Mouse (Mus musculus): ENCODE results near the gene Arhgef2. TPM values are rescaled to one million over a fixed set of nuclear protein-coding genes. Genes with fewer than 3 reads are reported as not detected.

The Arhgef2 gene
- total RNA-seq, 1 experiment from 2014 or later: 35.4 TPM

DNA sequence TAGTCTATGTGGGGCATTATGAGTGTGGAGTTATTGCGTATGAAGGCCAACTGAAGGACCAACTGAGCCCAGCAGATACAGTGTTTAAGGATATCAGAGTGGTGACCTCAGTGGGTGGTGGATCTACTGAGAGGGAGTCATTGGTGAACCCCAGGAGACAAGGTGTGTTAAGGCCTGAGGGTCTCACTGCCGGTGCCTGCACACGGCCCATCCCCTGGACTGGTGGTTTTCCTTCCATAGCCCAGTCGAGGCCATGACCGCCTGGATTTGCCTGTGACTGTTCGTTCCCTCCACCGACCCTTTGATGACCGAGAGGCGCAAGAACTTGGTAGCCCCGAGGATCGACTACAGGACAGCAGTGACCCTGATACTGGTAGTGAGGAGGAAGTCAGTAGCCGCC, 40.2 kb downstream of the Arhgef2 start:
- DNase-seq: no peak

DNA sequence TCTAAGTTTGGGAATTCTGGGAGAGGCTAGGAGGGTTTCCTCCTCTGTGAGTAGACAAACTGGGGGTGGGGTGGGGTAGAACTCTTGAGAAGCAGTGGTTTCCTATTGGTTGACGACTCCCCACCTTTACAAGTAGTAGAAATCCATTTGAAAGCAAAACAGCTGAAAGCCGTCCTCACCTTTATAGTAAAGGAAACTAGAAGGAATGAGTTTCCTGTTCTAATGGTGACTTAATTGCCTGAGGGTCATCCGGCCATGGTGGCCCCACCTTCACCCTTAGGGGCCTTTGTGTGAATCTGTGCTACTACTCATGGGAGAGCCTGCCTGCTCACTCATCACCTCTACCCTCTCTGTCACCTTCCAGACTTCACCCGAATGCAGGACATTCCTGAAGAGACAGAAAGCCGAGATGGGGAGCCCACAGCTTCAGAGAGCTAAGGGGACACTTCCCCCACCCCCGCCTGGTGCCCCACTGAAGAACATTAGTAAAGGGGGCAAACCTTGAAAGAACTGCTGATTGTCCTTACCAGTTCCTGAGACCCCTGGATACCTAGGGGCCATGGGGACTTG, 40.7 kb downstream of the Arhgef2 start:
- DNase-seq: no peak

DNA sequence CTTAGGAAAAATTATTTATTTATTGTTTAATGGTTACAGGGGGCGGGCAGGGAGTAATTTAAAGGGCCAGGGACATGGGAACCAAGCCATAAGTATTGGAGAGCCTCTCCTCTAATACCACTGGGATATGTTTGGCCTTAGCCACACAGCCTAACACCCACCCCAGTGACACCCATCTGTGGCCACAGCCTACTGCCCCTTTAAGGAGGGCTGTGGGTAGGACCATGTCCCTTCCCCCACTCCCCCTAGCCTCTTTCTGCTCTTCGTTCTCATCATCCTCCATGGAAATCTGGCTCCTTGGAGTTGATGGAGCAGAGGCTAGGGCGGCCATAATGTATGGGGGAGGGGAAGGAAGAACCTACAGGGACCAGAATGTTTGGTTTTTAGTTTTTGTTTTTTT, 41.3 kb downstream of the Arhgef2 start:
- DNase-seq: no peak

DNA sequence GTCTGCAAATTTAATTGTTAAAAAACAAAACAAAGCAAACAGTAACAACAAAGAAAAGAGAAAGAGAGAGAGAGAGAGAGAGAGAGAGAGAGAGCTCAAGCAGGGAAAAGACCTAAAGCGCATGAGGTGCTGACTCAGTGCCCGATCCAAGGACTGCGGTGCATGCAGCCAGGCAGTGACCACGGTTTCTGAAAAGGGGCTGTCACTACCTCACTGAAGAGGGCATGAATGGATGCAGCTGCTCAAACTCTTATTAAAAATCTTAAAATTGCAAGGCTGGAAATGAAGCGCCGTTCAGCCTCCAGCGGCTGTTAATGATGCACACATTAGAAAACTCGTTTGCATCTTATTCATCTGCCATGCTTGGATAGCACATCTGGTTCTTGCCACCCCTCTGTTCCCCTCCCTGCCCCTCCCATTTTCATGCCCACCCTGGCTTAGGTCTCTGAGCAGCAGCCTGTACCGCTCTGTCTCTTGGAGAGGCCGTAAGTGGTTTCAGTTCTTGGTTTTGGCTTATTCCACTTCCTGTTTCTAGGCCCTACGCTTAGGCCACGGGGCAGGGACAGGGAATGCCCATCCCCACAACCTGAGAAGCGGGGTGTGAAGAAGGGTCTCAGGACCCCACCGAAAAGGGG, 42.1 kb downstream of the Arhgef2 start:
- no peak for DNase-seq

DNA sequence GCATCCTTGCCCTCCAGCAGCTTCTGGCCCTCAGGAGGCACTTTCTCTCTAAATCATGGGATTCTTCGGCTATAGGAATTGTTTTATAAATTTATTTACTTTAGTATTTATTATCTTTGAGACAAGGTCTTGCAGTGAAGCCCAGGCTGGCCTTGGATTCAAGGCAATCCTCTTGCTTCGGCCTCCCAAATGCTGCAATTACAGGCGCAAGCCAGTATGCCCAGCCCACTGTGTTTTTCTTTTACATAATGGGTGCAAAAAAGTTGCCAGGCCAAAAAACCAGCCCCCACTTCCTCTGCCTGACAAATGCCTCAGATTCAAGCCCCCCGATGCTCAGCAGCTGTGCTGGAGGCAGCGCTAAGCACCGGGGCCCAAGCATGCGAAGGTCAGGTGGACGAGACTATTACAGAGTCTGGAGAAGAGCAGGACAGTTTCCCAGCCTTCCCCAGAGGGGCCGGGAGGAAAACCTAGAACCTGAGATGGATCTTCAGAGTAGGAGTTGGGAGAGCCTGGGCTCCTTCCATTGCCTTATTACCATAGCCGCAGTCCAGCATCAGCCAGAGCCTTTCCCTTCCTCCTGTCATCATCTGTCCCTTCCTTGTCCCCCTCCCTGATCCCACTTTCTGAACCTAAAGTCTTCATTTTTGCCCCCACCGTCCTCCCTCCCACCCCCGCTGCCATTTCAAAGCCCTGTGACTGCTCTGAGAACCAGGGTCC, 42.8 kb downstream of the Arhgef2 start:
- DNase-seq: no peak

DNA sequence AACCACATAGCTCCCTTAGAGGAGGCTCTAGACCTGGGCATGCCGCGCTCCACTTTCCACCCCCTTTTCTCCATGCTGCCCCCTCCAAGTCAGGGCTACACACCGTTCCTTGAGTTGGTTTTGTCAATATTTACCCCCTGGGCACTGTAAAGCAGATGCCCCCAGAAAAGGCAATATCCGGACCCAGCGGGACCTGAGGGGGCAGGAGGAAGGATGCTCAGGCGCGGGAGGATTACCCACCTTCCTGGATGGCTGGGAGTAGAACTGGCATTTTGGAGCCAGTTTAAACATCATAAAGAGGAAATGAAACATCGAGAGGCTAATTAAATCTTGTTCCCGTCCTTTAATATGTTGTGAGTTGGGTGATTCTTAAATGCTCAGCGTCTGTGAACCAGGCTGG, 43.4 kb downstream of the Arhgef2 start:
- no peak for DNase-seq

DNA sequence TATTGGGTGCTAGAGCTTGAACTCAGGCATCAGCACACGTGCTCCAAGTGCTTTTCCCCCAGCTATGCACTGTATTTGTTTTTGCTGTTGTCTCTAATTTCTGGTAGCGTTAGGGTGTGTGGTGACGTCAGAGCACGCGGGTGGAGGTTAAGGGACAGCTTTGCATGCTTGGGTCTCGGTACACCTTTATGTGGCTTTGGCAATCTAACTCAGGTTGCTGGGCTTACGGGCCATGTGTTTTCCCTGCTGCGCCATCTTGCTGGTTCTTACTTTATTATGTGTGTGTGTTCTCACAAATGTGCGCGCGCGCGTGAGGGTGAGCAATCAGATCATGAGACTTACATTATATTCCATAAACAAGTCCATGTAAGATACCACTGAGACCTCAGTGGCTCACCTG, 44.2 kb downstream of the Arhgef2 start:
- no peak for DNase-seq

DNA sequence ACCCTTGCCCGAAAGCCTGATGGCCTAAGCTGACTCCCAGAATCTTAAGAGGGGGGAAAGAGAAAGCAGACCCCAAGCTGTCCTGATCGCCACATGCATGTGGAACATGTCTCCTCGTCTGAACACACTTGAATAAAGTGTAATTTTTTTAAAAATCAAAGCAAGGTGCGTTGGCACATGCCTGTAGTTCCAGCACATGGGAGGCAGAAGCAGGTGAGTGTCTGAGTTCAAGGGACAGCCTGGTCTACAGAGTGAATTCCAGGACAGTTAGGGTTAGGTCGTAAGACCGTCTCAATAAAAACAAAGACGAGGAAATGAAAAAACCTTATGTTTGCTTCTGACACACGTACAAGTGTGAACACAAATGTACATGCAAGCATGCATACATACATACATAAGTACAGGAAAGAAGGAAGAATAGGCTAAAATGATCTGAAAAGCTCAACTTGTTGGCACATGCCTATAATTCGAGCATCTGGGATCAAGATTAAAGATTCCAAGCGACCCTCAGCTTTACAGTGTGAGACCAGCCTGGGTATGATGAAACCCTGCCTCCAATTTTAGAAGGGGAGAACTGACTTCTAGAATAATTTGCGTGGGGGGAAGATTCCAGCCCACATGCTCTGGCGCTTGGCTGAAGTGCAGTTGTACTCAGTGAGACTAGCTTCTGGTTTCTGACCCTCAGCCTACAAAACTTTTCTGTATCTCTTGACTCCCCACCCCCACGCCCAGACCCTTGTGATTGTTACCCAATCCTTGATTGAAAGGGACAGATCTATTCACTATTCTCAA, 45.1 kb downstream of the Arhgef2 start:
- DNase-seq: no peak

DNA sequence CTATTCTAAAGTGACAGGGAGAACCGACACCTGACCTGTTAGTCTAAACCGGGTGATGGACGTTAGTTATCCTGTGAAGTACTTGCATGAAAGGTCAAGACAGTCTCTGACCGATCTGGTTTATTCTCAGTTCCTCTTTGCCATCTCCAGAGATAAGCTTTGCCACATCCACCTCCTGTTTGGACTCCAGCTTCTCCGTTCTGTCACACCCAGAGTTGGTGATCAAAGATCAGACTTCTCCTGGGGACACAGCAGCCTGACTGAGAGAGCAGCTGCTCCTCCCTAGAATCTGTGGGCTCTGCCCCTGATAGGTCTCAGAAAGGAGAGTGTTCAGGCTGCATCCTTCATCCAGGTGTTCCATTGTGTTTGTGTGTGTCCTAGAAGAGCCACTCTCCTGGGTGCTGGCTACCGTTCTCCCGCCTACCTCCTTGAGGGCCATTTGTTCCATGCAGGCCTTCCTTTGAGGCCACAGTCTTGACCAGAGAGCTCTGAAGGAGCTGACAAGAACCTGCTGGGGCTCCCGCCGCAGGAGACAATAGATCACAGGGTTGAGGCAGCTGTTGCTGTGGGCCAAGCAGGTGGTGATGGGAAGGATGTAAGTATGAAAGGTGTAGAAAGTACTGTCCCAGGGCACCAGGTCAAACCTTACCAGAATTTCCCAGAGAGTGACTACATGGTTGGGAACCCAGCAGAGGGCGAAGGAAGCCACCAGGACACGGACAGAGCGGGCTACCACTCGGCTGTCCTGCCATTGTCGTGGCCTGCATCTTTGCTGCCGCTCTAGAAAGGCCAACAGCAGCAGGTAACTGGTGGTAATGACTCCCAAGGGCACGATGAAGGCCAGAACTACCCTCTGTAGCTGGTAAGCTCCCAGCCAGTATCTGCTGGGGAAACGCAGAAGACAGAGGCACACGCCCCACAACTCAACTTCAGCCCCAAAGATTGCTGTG, 46.2 kb downstream of the Arhgef2 start:
- DNase-seq: no peak

DNA sequence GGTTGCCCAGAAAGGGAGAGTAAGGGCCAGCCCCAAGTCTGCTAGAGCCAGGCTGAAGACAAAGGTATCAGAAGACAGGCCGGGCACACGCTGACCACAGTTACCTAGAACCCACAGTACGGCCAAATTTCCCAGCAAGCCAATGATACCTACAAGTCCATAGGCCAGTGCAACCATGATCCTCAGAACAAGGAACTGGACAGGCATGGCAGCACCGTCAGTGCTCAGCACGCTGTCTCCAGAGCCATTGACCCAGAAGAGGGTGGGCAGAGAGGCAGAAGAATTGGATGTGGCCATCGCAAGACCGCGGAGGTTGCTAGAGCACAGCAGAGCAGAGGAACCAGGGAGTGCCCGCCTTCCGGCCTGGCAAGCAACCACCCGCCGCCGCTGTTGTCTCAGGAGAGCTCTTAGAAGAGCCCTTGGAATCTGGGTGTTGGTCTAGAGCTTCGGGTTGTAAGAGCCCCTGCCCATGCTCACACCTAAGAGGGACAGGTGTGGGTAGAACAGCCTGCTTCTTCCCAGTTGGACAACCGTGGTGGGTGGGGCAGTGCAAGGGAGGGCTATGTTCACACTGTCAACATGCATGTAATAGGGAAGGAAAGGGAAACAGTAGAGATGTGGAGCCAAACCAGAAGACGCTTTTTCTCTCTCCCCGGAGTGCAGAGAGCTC, 47.2 kb downstream of the Arhgef2 start, which contains the start of gene Rxfp4:
TSS of gene Rxfp4 (minus strand) at position 297 of the 670 bp plus-strand sequence.
- no peak for DNase-seq

DNA sequence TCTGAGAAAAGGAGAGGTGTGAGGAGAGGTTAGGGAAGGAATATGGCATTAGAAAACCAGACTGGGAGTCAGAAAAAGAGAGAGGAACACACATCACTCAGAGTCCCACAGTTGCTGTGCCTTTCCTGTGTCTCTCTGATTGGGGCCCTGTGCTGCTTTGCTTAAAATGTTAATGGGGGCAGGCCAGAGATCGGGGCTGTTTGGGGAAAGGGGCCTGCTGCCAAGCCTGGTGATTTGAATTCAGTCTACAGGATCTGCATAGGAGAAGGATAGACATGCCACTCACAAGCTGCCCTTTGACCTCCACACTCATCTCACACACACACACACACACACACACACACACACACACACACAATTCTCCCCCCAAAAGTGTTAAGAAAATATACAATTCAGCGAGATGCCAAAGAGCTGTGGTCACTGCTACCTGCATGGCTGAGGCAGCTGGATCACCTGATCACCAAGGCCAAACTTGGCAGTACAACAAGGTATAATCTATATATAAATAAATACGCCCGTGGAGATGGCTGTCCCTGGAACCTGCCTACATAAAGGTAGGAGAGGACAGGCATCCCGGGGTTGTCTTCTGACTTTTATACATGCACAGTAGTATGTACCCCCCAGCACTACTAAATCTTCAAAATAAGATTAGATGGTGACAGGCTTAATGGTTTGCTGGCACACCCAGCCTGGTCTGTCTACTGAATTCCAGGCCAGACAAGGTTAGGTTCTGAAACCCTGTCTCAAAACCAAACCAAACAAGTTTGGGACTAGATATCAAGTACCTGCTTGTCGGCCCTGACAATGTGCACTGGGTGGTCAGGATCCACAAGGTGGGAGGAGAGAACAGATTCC, 48.0 kb downstream of the Arhgef2 start:
- no peak for DNase-seq

DNA sequence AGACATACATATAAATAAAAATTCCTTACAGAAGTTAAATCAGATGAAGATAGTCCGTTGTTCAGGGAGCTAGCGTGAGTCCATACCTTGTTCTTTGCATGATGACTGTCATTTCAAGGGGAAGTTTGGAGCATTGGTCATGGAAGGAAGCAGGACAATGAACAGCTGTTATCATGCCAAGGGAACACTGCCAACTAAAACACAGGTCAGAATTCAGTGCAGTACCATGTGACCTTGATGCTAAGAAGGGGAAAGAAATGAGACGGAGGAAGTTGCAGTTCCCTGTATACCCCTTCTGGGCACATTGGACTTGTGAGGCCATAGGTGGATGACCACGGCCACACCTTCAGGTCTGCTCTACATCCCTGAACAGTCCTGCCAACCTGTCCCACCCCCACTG, 48.9 kb downstream of the Arhgef2 start:
- DNase-seq: no peak

DNA sequence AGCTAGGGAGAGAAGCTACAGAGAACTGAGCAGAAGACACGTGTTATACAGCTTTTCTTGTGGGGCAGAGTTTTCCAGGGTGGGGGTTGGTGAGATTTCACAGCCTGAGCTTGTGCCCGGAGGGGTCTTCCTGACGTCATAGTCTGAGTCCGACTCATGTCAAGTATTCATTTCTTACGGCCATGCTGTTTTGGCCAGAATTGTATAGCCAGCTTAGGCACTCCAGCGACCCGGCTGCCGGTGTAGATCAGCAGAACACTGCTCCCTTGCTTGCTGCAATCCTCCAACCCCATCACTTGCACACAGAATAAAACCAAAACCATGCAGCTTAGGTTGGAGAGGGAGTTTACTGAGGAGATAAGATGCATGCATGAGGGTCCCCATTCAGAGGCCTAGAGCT, 49.9 kb downstream of the Arhgef2 start:
- no peak for DNase-seq

DNA sequence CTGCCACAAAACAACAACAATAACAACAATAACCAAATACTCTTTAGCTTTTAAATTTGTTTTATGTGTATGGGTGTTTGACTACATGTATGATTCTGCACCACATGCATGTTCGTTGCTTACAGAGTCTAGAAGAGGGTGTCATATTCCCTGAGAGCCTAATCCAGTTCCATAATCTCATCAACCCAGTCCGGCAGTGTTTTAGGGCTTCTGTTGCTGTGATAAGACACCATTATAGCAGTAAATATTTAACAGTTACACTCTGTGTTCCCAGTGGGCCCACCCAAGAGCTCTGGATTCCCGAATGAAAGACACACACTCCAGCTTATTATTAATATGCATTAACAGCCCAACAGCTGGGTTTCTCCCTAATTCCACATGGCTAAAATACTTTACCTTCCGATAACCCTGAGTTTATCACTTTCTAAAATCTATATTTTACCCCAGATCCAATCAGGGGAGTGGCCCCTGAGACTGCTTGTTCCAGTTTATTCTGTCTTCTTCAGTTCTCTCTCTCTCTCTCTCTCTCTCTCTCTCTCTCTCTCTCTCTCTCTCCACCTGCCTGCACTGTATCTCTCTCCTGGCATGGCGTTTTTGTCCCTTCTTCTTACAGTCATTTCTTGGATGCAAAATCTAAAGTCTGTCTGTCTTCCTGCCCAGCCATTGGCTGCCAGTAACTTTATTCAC, 52.8 kb downstream of the Arhgef2 start:
- no peak for DNase-seq

DNA sequence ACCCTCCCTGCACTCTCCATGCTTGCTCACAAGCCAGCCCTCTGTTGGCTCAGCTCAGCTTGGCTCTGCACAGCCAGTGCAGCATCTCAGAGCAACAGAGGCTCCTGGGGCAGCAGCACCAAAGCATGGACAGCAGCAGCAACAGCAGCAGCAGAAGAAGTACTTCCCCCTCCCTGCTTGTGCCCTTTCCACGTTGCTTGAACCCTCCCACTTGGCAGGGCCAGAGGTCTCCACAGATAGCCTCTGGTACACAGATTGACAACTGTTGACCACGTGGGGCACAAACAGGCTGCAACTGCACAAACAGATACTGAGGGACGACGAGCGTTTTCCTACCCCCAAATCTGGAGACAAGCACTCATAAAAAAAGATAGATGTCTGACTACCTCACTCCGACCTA, 54.0 kb downstream of the Arhgef2 start:
- no peak for DNase-seq

DNA sequence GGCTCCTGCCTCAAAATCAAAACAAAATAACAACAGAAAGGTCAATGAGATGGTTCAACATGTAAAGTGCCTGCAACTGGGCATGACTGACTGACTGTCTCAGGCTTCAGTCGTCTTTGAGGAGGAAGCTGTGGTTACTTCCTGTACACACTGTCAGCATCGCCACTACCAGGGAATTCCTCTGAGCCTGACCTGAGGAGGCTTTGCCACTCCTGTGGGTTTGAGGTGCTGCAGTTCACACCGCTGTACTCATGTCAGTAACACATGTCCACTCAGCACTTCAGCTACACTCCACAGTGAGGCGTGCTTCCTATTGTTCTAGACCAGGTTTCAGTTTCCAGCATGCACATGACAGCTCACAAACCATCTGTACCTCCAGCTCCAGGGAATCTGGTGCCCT, 58.3 kb downstream of the Arhgef2 start:
- no peak for DNase-seq

DNA sequence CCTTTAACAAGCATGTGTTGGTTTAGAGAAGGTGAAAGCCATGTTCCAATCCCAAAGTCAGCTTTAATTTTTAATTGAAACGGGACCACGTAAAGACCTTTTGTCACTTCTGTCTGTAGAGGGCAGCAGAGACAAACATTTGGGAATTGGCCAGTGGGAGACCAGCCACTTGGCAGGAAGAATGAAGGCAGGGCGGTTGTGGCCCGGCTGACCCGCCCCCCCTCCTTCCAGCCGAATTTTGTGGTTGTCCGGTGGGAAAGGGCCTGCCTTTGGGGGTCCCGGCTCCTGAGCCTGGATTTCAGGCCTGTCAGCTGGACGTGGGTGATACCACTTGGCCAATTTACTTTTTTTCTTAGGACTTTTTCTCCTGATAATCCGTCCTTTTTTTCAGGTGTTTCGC, 71.6 kb downstream of the Arhgef2 start:
- peak; percentile 56 for DNase-seq

DNA sequence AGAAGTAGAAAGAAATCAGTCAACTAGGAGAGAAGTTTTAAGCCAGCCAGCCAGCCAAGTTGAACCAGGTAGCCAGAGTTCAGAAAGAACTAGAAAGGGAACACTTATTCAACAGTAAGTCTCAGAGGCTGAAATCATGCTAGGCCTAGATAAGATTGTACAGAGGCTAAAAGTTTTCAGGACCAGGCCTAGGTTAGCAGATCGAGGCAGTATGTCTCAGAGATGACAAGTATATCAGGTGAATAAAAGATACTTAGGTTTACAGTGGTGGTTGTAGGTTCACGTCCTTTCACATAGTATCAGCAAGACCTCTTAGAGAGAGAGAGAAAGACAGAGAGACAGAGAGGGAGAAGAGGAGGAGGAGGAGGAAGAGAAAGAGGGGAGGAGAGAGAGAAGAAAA, 78.0 kb downstream of the Arhgef2 start:
- DNase-seq: no peak

DNA sequence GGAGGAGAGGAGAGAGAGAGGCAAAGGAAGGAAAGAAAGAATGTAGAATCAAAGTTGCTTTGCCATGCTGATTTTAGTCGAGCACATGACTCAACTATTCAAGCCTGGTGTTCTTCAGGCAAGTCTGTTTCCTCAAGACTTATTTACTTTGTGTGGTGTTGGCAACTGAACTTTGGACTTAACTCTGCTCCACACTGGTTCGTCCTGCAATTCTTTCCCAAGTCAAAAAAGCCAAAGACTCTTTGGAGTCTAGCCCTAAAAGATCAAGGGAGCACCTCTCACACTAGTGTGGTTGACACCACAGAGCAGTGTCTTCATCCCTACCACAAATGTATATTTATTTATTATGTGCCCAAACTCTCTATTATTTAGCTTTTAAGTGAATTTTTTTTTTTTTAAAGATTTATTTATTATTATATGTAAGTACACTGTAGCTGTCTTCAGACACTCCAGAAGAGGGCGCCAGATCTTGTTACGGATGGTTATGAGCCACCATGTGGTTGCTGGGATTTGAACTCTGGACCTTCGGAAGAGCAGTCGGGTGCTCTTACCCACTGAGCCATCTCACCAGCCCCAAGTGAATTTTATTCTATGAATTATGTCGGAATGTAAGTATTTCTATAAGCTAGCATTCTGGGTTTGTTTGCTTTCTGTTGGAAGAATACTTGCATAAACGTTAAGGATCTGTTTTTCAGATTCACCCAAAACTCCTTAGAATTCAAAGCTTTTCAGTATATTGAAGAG, 78.6 kb downstream of the Arhgef2 start:
- DNase-seq: no peak
